Mouse (Mus musculus) urinary bladder, postnatal 10 days (tissue): ENCODE measurements around the gene Olfr998.
"Not testable (repeated sequence)": the region's sequence is repeated elsewhere in the genome, so short reads cannot be mapped to it uniquely, and the experiment has no call there.

Source experiments
- DNase-seq: peaks from one replicate; pipeline ENCODE4 v3.0.0; 2022; ENCODE audit warnings: low spot score

The Olfr998 gene

GRCm38 (mm10) chr2:85588648-85589047 lies at the start of gene Olfr998:
Olfr998 (plus strand) TSS chr2:85588948.
- DNase-seq: not testable (repeated sequence)

GRCm38 (mm10) chr2:85554806-85555205 lies 33.9 kb upstream of the Olfr998 start:
- no peak for DNase-seq

GRCm38 (mm10) chr2:85560226-85560625 lies 28.5 kb upstream of the Olfr998 start:
- DNase-seq: no peak

- DNase-seq: no peak
Measured at GRCm38 (mm10) chr2:85561187-85561586, 27.6 kb upstream of the Olfr998 start.

- DNase-seq: no peak
Measured at GRCm38 (mm10) chr2:85578915-85579314, 9.8 kb upstream of the Olfr998 start, which contains the start of gene Olfr996. Olfr996 (plus strand) TSS chr2:85579215.

- DNase-seq: no peak
Measured at GRCm38 (mm10) chr2:85611803-85612202, 23.1 kb downstream of the Olfr998 start, which contains the start of gene Olfr1000. Olfr1000 (minus strand) TSS chr2:85611903.
